Mouse (Mus musculus): ENCODE data around the gene Erbb2.

DNA sequence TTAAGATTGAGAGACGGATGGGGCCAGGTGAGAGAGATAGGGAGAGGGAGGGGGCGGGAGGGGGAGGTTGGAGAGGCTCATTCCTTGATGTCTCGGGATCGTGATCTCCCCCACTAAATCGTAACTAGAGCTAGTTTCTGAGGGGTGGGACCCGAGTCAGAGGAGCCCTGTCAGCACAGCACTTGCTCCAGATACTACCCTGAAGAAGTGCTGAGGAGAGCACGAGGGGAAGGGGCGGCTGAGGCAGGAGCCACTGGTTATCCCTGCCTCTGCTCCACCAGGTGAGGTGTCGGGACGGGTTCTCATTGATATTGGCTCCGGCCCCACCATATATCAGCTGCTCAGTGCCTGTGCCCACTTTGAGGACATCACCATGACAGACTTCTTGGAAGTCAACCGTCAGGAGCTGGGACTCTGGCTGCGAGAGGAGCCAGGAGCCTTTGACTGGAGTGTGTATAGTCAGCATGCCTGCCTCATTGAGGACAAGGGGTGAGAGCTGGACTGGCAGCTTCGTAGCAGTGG is 25.2 kb upstream of the Erbb2 start:
- no peak for TF ChIP-seq CTCF (conservative IDR thresholded peaks at IDR 0.05; ENCODE audit: low read length)
- no peak for TF ChIP-seq POU5F1 (IDR thresholded peaks at IDR 0.05; ENCODE audit: borderline replicate concordance, low read length)
